Mouse (Mus musculus): Measurements from ENCODE around the gene Irf2. TPM values are rescaled to one million over a fixed set of nuclear protein-coding genes. Genes with fewer than 3 reads are reported as not detected.

The Irf2 gene
- polyA plus RNA-seq, 1 experiment = 29.9 TPM

DNA sequence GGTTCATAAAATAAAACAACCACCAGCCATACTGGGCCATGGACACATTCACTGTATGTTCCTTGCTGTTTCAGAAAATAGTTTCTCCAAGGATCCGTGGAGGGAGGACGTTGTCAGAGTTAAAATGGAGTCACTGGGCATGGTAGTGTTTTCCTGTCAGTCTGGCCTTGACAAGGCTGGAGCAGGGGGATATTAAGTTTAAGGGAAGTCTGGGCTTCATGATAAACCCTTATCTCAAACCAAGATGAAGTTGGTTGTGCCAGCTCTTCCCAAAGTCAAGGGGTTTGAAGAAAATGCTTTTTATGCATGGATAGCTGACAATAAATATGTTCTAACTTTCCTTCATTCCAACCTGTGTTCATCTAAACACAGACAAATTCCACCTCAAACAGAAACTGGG, 72.4 kb downstream of the Irf2 start:
- H3K27me3 ChIP-seq (replicated peaks) = no peaks in the 10 kb centered on the region
- H3K4me1 ChIP-seq = peaks cover 73% of the 10 kb centered on the region
- no peaks in the 10 kb centered on the region for H3K9me3 ChIP-seq
- TF ChIP-seq FLI1 (IDR thresholded peaks at IDR 0.05; ENCODE audit: low read length) (no peak), GATA1 (IDR thresholded peaks at IDR 0.05; ENCODE audit: borderline replicate concordance, low read length) (no peak; the same call in 2 of the 3 replicates)
- H3K36me3 ChIP-seq (replicated peaks; ENCODE audit: low read length) = peaks cover 98% of the 10 kb centered on the region
- peak overlapping the region; percentile 57 for H3K4me3 ChIP-seq (replicated peaks)

GRCm38 (mm10) chr8:46812966-46813365, 73.4 kb downstream of the Irf2 start:
- H3K4me3 ChIP-seq (replicated peaks) = no peak overlapping the region
- no peaks in the 10 kb centered on the region for H3K9me3 ChIP-seq
- peaks cover 83% of the 10 kb centered on the region for H3K4me1 ChIP-seq
- no peaks in the 10 kb centered on the region for H3K27me3 ChIP-seq (replicated peaks)
- H3K36me3 ChIP-seq (replicated peaks; ENCODE audit: low read length) = peaks cover 98% of the 10 kb centered on the region
- no peak for TF ChIP-seq FLI1 (IDR thresholded peaks at IDR 0.05; ENCODE audit: low read length)
- TF ChIP-seq GATA1 (IDR thresholded peaks at IDR 0.05; ENCODE audit: borderline replicate concordance, low read length) = no peak; the same call in 2 of the 3 replicates

DNA sequence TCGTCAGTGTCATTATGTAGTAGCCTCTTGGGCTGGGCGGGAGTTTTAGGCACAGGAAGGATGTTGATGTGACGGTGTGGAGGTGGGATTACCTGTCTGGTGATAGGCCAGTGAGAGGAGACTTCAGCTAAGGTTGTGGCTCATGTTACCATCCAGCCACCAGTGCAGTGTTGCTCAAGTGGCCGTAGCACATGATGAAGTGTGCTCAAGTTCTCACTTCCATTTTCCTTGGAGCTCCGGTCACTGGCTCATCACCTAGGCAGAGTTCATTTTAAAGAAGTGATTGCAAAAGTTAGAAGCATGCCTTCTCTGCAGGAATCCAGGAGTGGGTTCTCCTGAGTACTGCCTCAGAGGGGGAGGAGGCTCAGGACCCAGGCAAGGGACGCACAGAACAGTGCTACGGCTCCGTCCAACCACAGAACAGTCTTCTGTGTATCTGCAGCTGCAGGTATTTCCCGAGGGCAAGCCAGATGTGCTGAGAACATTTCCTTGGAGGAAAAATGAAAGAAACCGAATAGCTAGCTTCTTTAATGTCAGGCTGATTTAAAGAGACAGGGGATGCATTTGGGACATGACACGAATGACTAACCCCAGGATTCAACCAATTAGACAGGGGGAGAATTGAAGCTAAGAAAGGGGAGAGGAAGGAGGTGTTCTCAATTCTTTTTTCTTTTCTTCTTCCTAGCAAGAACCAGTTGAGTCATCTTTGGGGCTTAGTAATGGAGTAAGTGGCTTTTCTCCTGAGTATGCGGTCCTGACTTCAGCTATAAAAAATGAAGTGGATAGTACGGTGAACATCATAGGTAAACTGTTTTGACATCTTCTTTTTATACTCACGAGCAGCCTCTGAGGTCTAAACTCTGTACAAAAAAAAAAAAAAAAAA, 78.8 kb downstream of the Irf2 start:
- H3K9me3 ChIP-seq = no peaks in the 10 kb centered on the region
- H3K27me3 ChIP-seq (replicated peaks) = no peaks in the 10 kb centered on the region
- H3K4me1 ChIP-seq = peaks cover 74% of the 10 kb centered on the region
- no peak for TF ChIP-seq GATA1 (IDR thresholded peaks at IDR 0.05; ENCODE audit: borderline replicate concordance, low read length)
- TF ChIP-seq FLI1 (IDR thresholded peaks at IDR 0.05; ENCODE audit: low read length) = no peak
- H3K36me3 ChIP-seq (replicated peaks; ENCODE audit: low read length) = peaks cover 98% of the 10 kb centered on the region
- peak overlapping the region; percentile 85 for H3K4me3 ChIP-seq (replicated peaks)

DNA sequence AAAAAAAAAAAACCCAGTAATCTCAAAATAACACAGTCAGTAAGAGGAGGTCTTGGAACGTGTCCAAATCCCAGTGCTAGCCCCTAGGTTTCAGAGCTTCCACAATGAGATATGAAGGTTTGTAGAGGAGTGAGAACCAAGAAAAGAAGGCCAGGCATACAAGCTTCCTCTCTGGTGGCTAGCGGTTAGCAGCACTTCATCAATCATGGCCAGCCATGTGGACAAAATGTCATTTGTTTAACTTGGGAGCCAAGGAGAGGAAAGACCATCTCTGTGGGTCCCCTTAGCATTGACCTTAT, 79.4 kb downstream of the Irf2 start:
- Histone ChIP-seq H3K27me3 (replicated peaks) (no peaks in the 10 kb centered on the region), H3K4me3 (replicated peaks) (no peak overlapping the region), H3K36me3 (replicated peaks; ENCODE audit: low read length) (peaks cover 98% of the 10 kb centered on the region), H3K4me1 (peaks cover 73% of the 10 kb centered on the region), H3K9me3 (no peaks in the 10 kb centered on the region)
- TF ChIP-seq FLI1 (IDR thresholded peaks at IDR 0.05; ENCODE audit: low read length) (no peak), GATA1 (IDR thresholded peaks at IDR 0.05; ENCODE audit: borderline replicate concordance, low read length) (no peak)

DNA sequence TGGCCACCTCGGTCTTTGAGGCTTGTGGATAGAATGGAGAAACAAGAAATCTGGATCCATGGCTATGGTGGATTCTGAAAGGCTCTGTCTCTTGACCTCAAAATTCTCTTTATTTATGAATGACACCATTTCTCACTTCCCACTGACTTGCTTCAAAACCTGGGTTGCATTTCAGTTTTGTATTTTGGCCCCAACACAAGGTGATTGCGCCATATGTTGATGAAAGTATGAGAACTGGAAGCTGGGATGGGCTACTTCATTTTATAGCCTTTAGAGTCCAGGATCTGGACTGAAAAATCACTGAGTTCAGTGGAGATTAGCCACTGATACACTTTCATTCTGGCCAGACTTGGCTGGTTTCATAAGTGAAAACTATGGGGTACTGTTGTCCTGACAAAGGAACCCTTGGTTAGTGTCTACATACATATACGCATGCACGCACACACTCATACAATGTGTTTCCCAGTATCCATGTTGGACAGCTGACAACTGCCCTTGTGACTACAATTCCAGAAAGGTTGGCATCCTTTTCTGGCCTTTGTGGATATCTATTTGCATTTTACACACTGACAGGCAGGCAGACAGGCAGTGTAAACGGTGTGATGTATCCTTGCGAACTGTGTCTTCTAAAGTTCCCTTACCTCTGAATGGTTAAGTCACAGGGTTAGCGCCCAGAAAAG, 89.3 kb downstream of the Irf2 start:
- no peaks in the 10 kb centered on the region for H3K9me3 ChIP-seq
- H3K4me1 ChIP-seq = peaks cover 50% of the 10 kb centered on the region
- TF ChIP-seq FLI1 (IDR thresholded peaks at IDR 0.05; ENCODE audit: low read length) (no peak), GATA1 (IDR thresholded peaks at IDR 0.05; ENCODE audit: borderline replicate concordance, low read length) (no peak)
- H3K27me3 ChIP-seq (replicated peaks) = no peaks in the 10 kb centered on the region
- H3K36me3 ChIP-seq (replicated peaks; ENCODE audit: low read length) = peaks cover 93% of the 10 kb centered on the region
- no peak overlapping the region for H3K4me3 ChIP-seq (replicated peaks)

DNA sequence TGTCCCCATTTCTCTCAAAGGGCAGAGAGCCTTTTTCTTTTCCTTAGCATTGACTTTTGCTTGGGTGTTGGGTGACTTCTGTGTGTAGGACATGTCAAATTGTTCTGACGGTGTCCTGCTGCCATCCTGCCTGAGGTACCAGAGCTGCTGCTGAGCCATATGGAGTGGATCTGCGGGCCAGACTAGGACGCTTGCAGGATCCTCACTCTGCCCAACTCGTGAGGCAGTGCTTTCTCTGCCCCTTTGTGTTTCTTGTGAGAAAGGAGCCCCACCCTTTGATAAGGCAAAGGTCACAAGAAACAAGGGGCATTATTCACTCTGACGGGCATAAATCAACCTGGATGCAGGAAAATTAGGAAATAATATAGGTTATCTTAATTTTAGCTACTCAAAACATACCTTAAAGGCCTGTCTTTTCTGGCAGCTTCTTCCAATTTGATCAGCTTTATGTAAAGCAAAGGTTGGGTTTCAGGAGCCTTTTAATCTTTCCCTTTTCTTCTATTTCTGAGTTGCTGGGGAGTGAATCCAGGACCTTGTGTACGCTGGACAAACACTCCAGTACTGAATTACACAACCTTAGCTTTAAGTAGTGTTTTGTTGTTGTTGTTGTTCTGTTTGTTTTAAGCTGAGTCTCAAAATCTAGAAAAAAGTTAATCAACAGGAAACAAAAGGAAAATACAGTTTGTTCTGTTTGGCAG, 90.0 kb downstream of the Irf2 start:
- H3K9me3 ChIP-seq = no peaks in the 10 kb centered on the region
- H3K4me3 ChIP-seq (replicated peaks) = peak overlapping the region; percentile 25
- TF ChIP-seq FLI1 (IDR thresholded peaks at IDR 0.05; ENCODE audit: low read length) (no peak), GATA1 (IDR thresholded peaks at IDR 0.05; ENCODE audit: borderline replicate concordance, low read length) (no peak)
- no peaks in the 10 kb centered on the region for H3K27me3 ChIP-seq (replicated peaks)
- peaks cover 93% of the 10 kb centered on the region for H3K36me3 ChIP-seq (replicated peaks; ENCODE audit: low read length)
- H3K4me1 ChIP-seq = peaks cover 47% of the 10 kb centered on the region

DNA sequence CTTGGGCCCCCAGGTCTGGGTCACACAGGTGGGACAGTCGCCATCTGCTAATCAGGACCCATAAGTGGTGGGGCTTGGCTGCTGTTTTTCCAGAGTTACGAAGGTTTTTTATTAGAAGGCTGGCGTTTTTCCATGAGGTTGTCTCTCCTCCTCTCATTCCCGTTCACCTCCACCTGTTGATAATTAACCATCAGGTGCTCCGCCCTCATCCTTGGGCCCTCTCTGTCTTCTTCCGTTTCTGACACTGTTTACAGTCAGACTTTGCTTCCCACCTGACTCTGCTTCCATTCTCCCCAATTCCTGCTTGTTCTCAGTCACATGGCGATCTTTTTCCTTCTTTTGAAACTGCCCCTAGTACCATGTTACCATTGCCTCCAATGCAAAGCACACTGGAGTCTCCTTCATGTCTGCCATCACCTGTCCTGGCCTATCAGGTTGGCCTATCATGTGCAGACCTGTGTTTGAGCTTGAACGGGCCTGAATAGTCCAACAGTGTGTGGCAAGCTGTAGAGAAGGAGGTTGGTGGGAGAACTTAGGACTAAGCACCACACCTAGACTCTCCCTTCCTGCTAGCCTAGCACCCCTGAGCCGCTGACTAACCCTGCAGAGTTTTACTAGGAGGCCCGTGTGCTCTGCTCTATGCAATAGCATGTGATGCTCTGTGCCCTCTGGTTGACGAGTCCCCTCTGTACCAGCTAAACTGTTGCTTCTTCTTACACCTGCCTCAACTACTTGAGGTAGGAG, 90.8 kb downstream of the Irf2 start:
- TF ChIP-seq FLI1 (IDR thresholded peaks at IDR 0.05; ENCODE audit: low read length) (no peak), GATA1 (IDR thresholded peaks at IDR 0.05; ENCODE audit: borderline replicate concordance, low read length) (no peak)
- peaks cover 93% of the 10 kb centered on the region for H3K36me3 ChIP-seq (replicated peaks; ENCODE audit: low read length)
- H3K4me1 ChIP-seq = peaks cover 40% of the 10 kb centered on the region
- H3K4me3 ChIP-seq (replicated peaks) = no peak overlapping the region
- no peaks in the 10 kb centered on the region for H3K27me3 ChIP-seq (replicated peaks)
- H3K9me3 ChIP-seq = no peaks in the 10 kb centered on the region

DNA sequence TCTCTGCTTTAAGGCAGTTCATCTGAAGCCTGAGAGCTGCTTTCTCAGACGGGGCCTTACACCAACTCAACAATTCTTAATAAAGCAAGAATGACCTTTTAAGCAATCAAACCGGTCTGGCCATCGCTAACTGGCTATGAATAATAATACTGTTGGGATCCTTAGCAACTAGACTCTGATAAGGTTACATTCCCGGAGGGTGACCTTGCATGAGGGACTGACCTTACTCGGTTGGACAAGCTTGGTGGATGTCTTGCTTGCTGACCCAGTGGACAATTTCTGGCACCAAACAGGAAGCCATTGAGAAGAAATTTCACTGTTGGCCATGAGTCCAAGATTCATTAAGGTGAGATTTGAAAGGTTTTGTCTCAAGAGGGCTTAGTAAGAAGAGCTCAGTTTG, 92.4 kb downstream of the Irf2 start:
- H3K27me3 ChIP-seq (replicated peaks) = no peaks in the 10 kb centered on the region
- H3K4me1 ChIP-seq = peaks cover 43% of the 10 kb centered on the region
- H3K4me3 ChIP-seq (replicated peaks) = no peak overlapping the region
- H3K36me3 ChIP-seq (replicated peaks; ENCODE audit: low read length) = peaks cover 97% of the 10 kb centered on the region
- TF ChIP-seq FLI1 (IDR thresholded peaks at IDR 0.05; ENCODE audit: low read length) (no peak), GATA1 (IDR thresholded peaks at IDR 0.05; ENCODE audit: borderline replicate concordance, low read length) (no peak)
- no peaks in the 10 kb centered on the region for H3K9me3 ChIP-seq

- Histone ChIP-seq H3K9me3 (no peaks in the 10 kb centered on the region), H3K27me3 (replicated peaks) (no peaks in the 10 kb centered on the region), H3K36me3 (replicated peaks; ENCODE audit: low read length) (peaks cover 97% of the 10 kb centered on the region), H3K4me3 (replicated peaks) (no peak overlapping the region), H3K4me1 (peaks cover 47% of the 10 kb centered on the region)
- TF ChIP-seq GATA1 (IDR thresholded peaks at IDR 0.05; ENCODE audit: borderline replicate concordance, low read length) (no peak), FLI1 (IDR thresholded peaks at IDR 0.05; ENCODE audit: low read length) (no peak)
These were observed 92.9 kb downstream of the Irf2 start for GRCm38 (mm10) chr8:46832399-46832798.
